Mouse (Mus musculus) kidney, postnatal 0 days (tissue): Measurements from ENCODE around the gene Sympk. TPM values are rescaled to one million over a fixed set of nuclear protein-coding genes. Genes with fewer than 3 reads are reported as not detected.

Experiments used
- ATAC-seq: fragments of 200-750 bp; cut with Nextera tagmentation; replicated peaks from 2 replicates; pipeline ENCODE4 v1.8.0; 2017; ENCODE audit warnings: low read depth, moderate number of reproducible peaks, moderate TSS enrichment, moderate library complexity; ENCODE audit not compliant: low FRiP score
- DNase-seq: peaks from one replicate; pipeline ENCODE4 v3.0.0-alpha.2; 2016; ENCODE audit warnings: low spot score
- H3K27ac ChIP-seq: fragments of 300-500 bp; sonication (generic); 2 replicates; pipeline ENCODE4 v1.5.1; 2014; ENCODE audit warnings: mild to moderate bottlenecking
- H3K27me3 ChIP-seq: fragments of 300-500 bp; sonication (generic); 2 replicates; pipeline ENCODE4 v1.6.1; 2014; ENCODE audit warnings: low read length, mixed read lengths; ENCODE audit not compliant: insufficient read depth
- H3K36me3 ChIP-seq: fragments of 300-500 bp; sonication (generic); 2 replicates; pipeline ENCODE4 v1.6.1; 2014; ENCODE audit warnings: low read length, mixed read lengths; ENCODE audit not compliant: insufficient read depth
- H3K4me1 ChIP-seq: fragments of 300-500 bp; sonication (generic); replicated peaks from 2 replicates; pipeline ENCODE4 v1.6.1; 2014; ENCODE audit warnings: antibody characterized with exemption, low read length, mixed read lengths; ENCODE audit not compliant: insufficient read depth
- H3K4me2 ChIP-seq: fragments of 300-500 bp; sonication (generic); 2 replicates; pipeline ENCODE4 v1.6.1; 2014; ENCODE audit warnings: mild to moderate bottlenecking, low read length, moderate library complexity, mixed read lengths
- H3K4me3 ChIP-seq: fragments of 300-500 bp; sonication (generic); replicated peaks from 2 replicates; pipeline ENCODE4 v1.5.1; 2014; ENCODE audit warnings: low read depth, low read length
- H3K9ac ChIP-seq: fragments of 300-500 bp; sonication (generic); 2 replicates; pipeline ENCODE4 v1.6.1; 2014; ENCODE audit warnings: low read depth, low read length
- H3K9me3 ChIP-seq: fragments of 300-500 bp; sonication (generic); replicated peaks from 2 replicates; pipeline ENCODE4 v1.6.1; 2016; ENCODE audit warnings: low read length, inconsistent platforms, mixed read lengths
- CTCF ChIP-seq: IDR thresholded peaks from 2 replicates; pipeline ENCODE4 v1.5.1; 2016; ENCODE audit warnings: antibody characterized with exemption, low read depth, mild to moderate bottlenecking, moderate library complexity
- WGBS: fragments of 180-500 bp; shearing (Covaris S2); extraction: QIAGEN DNeasy Blood & Tissue Kit; methylation state at CpG from one replicate; pipeline ENCODE4 v1.1.7; 2014; 5-methylcytosine and 5-hydroxymethylcytosine counted together
- polyA plus RNA-seq: library from polyadenylated mRNA; unstranded; fragments of >200 nt; fragmentation: Nextera tagmentation; extraction: Ambion mirVana; gene quantifications from 2 replicates; pipeline ENCODE4 v1.2.1, GENCODE M21; 2015

Gene Sympk
- polyA plus RNA-seq, 1 experiment from 2014 or later, result 16.6 TPM

DNA sequence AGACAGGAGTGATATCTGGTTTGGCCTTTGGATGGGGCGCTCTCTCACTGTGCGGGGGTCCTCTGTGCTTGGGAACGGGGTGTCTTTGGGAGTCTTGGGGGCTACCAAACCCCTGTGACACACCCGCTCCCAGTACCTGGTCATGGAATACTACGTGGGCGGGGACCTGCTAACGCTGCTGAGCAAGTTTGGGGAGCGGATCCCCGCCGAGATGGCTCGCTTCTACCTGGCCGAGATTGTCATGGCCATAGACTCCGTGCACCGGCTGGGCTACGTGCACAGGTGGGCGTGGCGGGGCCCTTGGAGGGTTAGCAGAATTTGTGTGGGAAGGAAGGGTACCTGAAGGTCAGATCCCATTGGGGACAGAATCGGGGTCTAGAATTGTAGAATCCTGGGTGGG lies 62.6 kb downstream of the Sympk start:
- ATAC-seq (no peak), DNase-seq (no peak)
- TF ChIP-seq CTCF, result no peak
- peaks cover 42% of the 10 kb centered on the region for H3K4me1 ChIP-seq
- no peaks in the 10 kb centered on the region for H3K27me3 ChIP-seq
- H3K4me2 ChIP-seq, result 0 out of 2 replicates have a peak overlapping the region, but pooled peaks have one; percentile 51
- H3K36me3 ChIP-seq, result peaks cover 17% of the 10 kb centered on the region; the same call in 1 of the 2 replicates
- WGBS, result 71% methylated on average over 18 of the region's 18 CpGs
- no peak overlapping the region for H3K4me3 ChIP-seq
- no peak overlapping the region for H3K27ac ChIP-seq
- H3K9ac ChIP-seq, result no peak overlapping the region
- no peaks in the 10 kb centered on the region for H3K9me3 ChIP-seq

DNA sequence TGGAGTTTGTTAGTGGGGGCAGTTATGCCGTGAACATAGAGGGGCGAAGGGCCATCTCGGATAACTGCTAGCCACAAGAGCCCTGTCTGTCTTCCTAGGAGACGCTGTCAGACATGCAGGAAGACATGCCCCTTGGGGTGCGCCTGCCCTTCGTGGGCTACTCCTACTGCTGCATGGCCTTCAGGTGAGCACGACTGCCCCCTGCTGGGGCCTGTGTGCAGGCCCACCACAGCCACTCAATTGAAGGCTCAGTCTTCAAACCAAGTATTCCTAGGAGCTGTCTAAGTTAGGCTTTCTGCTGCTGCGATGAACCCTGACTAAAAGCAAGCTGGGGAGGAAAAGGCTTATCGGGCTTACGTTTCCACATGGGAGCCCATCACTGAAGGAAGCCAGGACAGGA lies 64.6 kb downstream of the Sympk start:
- Histone ChIP-seq H3K4me3 (no peak overlapping the region), H3K4me2 (no peak overlapping the region), H3K27me3 (no peaks in the 10 kb centered on the region), H3K9me3 (no peaks in the 10 kb centered on the region), H3K4me1 (peaks cover 34% of the 10 kb centered on the region), H3K36me3 (peaks cover 10% of the 10 kb centered on the region; the same call in 1 of the 2 replicates), H3K27ac (no peak overlapping the region), H3K9ac (no peak overlapping the region)
- ATAC-seq (no peak), DNase-seq (peak; percentile 73)
- peak; percentile 76 for TF ChIP-seq CTCF
- 42% methylated on average over 10 of the region's 10 CpGs for whole genome bisulfite sequencing

DNA sequence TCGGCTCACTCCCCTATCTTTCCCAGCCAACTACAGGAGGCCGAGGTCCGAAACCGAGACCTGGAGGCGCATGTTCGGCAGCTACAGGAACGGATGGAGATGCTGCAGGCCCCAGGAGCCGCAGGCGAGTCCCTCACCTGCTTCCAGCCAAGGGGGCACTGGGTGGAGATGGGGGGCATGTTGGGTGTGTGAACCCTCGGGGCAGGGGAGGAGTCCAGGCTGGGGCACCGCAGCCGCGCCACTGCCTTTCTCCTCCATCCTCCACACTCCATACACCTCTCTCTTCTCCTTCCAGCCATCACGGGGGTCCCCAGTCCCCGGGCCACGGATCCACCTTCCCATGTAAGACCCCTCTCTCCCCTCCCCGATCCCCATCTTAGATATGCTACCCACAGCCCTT lies 67.7 kb downstream of the Sympk start:
- H3K4me2 ChIP-seq, result peak overlapping the region; percentile 92
- no peak for TF ChIP-seq CTCF
- DNase-seq, result no peak
- no peaks in the 10 kb centered on the region for H3K27me3 ChIP-seq
- H3K9me3 ChIP-seq, result no peaks in the 10 kb centered on the region
- H3K4me3 ChIP-seq, result no peak overlapping the region
- no peak overlapping the region for H3K27ac ChIP-seq
- peak overlapping the region; percentile 25; the same call in 1 of the 2 replicates for H3K9ac ChIP-seq
- H3K4me1 ChIP-seq, result peaks cover 20% of the 10 kb centered on the region
- ATAC-seq, result no peak
- WGBS, result 48% methylated on average over 16 of the region's 17 CpGs
- H3K36me3 ChIP-seq, result peaks cover 10% of the 10 kb centered on the region; the same call in 1 of the 2 replicates

- peak; percentile 79 for DNase-seq
- Histone ChIP-seq H3K4me3 (peak overlapping the region; percentile 76), H3K9ac (peak overlapping the region; percentile 25), H3K27me3 (no peaks in the 10 kb centered on the region), H3K9me3 (no peaks in the 10 kb centered on the region), H3K36me3 (peaks cover 10% of the 10 kb centered on the region; the same call in 1 of the 2 replicates), H3K4me1 (peaks cover 20% of the 10 kb centered on the region), H3K27ac (peak overlapping the region; percentile 38), H3K4me2 (peak overlapping the region; percentile 92)
- 9% methylated on average over 38 of the region's 38 CpGs for WGBS
- peak; percentile 52 for ATAC-seq
- TF ChIP-seq CTCF, result no peak
These were observed 68.4 kb downstream of the Sympk start for GRCm38 (mm10) chr7:19092381-19093173.

GRCm38 (mm10) chr7:19093174-19093521 lies 69.0 kb downstream of the Sympk start:
- Histone ChIP-seq H3K27ac (peak overlapping the region; percentile 55), H3K4me1 (peaks cover 20% of the 10 kb centered on the region), H3K9me3 (no peaks in the 10 kb centered on the region), H3K4me3 (peak overlapping the region; percentile 76), H3K9ac (peak overlapping the region; percentile 25; the same call in 1 of the 2 replicates), H3K27me3 (no peaks in the 10 kb centered on the region), H3K4me2 (peak overlapping the region; percentile 92), H3K36me3 (peaks cover 6% of the 10 kb centered on the region; the same call in 1 of the 2 replicates)
- ATAC-seq, result peak; percentile 56
- DNase-seq, result peak; percentile 82
- 1% methylated on average over 12 of the region's 15 CpGs for WGBS
- TF ChIP-seq CTCF, result peak; percentile 87

DNA sequence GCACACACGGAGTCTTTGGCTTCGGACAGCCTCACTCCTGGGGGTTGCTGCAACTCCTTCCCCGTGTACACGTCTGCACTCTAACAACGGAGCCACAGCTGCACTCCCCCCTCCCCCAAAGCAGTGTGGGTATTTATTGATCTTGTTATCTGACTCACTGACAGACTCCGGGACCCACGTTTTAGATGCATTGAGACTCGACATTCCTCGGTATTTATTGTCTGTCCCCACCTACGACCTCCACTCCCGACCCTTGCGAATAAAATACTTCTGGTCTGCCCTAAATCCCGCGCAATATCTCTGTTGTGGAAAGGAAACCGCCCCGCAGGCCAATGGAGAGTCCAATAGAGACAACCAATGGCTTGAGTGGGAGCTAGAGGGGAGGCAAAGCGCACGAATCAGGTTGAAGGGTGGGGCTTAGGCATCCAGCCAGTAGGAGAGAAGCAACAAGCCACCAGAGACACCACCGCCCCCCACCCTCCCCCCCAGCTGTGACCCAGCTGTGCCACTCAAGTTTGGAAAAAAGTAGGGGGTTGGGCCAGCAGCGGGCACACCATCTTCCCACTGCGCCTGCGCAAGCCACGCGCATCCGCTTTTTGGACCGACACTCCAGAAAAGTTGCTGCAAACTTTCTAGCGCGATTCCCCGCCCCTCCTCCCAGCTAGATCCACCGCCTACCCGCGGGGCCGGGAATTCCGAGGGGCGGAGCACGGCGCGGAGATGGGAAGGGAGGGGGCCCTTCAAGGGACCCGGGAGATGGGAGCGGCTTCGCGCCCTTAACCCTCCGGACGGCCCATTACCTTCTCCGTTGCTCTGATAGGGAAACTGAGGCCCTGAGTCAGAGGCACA lies 69.6 kb downstream of the Sympk start:
- under 1% methylated on average over 45 of the region's 45 CpGs for WGBS
- TF ChIP-seq CTCF, result no peak
- H3K4me1 ChIP-seq, result peaks cover 20% of the 10 kb centered on the region

More for the DNA sequence above, 69.6 kb downstream of the Sympk start:
- peak overlapping the region; percentile 96 for H3K27ac ChIP-seq
- ATAC-seq (peak; percentile 80), DNase-seq (peak; percentile 99)
- peak overlapping the region; percentile 86 for H3K9ac ChIP-seq
- H3K4me2 ChIP-seq, result peak overlapping the region; percentile 92
- H3K4me3 ChIP-seq, result peak overlapping the region; percentile 76
- no peaks in the 10 kb centered on the region for H3K9me3 ChIP-seq
- H3K27me3 ChIP-seq, result no peaks in the 10 kb centered on the region
- H3K36me3 ChIP-seq, result 0 out of 2 replicates have a peak, but pooled peaks cover 4% of the 10 kb centered on the region
